Mouse (Mus musculus) spleen, adult 2 months (tissue): ENCODE measurements around the gene Enah. TPM values are rescaled to one million over a fixed set of nuclear protein-coding genes. Genes with fewer than 3 reads are reported as not detected.

Experiments
- DNase-seq, 2 experiments: peaks; one replicate each; pipeline versions ENCODE4 v3.0.0 to v3.0.0-alpha.2; 2012 to 2021; ENCODE audit warnings: low spot score in 2 of 2, low read depth in 1 of 2
- H3K27ac ChIP-seq: fragments of 200-500 bp; 2 replicates; pipeline ENCODE4 v1.5.1; 2012; ENCODE audit warnings: low read length, inconsistent platforms; ENCODE audit not compliant: insufficient read depth
- H3K27me3 ChIP-seq: fragments of 200-500 bp; 2 replicates; pipeline ENCODE4 v1.6.1; 2012; ENCODE audit warnings: mild to moderate bottlenecking, moderate library complexity, low read length, inconsistent platforms; ENCODE audit not compliant: control insufficient read depth, insufficient read depth
- H3K36me3 ChIP-seq: fragments of 200-500 bp; 2 replicates; pipeline ENCODE4 v1.6.1; 2012; ENCODE audit warnings: mild to moderate bottlenecking, low read length, inconsistent platforms; ENCODE audit not compliant: control insufficient read depth, insufficient read depth
- H3K4me1 ChIP-seq: fragments of 200-500 bp; 2 replicates; pipeline ENCODE4 v1.6.1; 2011; ENCODE audit warnings: inconsistent platforms; ENCODE audit not compliant: control insufficient read depth, insufficient read depth, insufficient read length
- H3K4me3 ChIP-seq: fragments of 200-500 bp; 2 replicates; pipeline ENCODE4 v1.5.1; 2011; ENCODE audit warnings: mild to moderate bottlenecking, inconsistent platforms; ENCODE audit not compliant: insufficient read depth, insufficient read length; ENCODE audit errors: extremely low read depth
- CTCF ChIP-seq: fragments of 200-500 bp; IDR thresholded peaks from 2 replicates; pipeline ENCODE4 v1.5.1; 2011; ENCODE audit warnings: mild to moderate bottlenecking, inconsistent platforms; ENCODE audit not compliant: insufficient read depth, insufficient read length, insufficient replicate concordance; ENCODE audit errors: extremely low read depth
- POLR2A ChIP-seq: fragments of 200-500 bp; IDR thresholded peaks from 2 replicates; pipeline ENCODE4 v1.6.1; 2011; ENCODE audit warnings: low read depth, low read length, inconsistent platforms
- WGBS: fragments of 180-500 bp; shearing (Covaris S2); methylation state at CpG from one replicate; pipeline ENCODE4 v1.1.7; 2018; 5-methylcytosine and 5-hydroxymethylcytosine counted together
- polyA plus RNA-seq: library from polyadenylated mRNA; depleted of rRNA; stranded (reverse); fragments of >200 nt; gene quantifications from 2 replicates; pipeline ENCODE4 v1.2.3, GENCODE M21; 2012

The Enah gene
- polyA plus RNA-seq, 1 experiment, result 1.5 TPM

DNA sequence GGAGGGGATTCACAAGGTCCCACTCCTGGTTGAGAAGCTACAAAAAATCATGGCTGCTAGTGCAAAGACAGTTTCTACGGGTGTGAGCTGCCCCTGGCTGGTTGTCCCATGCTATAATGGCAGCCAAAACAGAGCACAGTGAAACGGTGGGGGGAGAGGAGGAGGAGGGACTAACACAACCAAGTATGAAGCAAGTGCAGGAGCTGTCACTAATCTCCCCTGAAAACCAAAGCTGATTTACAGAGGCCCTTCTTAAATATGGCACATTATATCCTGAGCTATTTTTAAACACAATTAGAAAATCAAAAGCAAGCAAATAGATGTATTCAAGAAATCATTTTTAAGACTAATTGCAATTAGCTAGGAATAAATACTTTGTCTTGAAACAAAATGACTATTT, 32.6 kb downstream of the Enah start:
- 66% methylated on average over 2 of the region's 2 CpGs for WGBS
- Histone ChIP-seq H3K4me1 (no peaks in the 10 kb centered on the region), H3K27me3 (no peaks in the 10 kb centered on the region), H3K4me3 (no peak overlapping the region), H3K27ac (no peak overlapping the region), H3K36me3 (no peaks in the 10 kb centered on the region)
- no peak for TF ChIP-seq CTCF
- no peak for TF ChIP-seq POLR2A
- no peak for DNase-seq

DNA sequence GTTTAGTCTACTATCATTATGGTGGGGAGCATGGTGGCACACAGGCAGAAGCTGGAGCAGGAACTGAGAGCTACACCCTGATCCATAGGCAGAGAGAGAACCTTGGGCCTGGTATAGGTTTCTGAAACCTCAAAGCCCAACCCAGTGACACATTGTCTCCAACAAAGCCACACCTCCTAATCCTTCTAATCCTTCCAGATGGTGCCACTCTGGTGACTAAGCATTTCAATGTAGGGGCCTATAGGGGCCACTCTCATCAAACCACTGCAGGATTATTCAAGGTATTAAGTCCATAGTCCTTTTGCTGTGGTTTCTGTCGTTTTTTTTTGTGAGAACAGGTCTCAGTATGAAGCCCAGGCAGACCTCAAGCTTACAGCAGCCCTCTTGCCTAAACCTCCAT, 33.9 kb downstream of the Enah start:
- no peaks in the 10 kb centered on the region for H3K4me1 ChIP-seq
- no peak overlapping the region for H3K27ac ChIP-seq
- DNase-seq, result no peak
- no peaks in the 10 kb centered on the region for H3K36me3 ChIP-seq
- no peaks in the 10 kb centered on the region for H3K27me3 ChIP-seq
- WGBS, result 55% methylated on average over 1 of the region's 1 CpGs
- H3K4me3 ChIP-seq, result no peak overlapping the region
- TF ChIP-seq POLR2A (no peak), CTCF (no peak)

DNA sequence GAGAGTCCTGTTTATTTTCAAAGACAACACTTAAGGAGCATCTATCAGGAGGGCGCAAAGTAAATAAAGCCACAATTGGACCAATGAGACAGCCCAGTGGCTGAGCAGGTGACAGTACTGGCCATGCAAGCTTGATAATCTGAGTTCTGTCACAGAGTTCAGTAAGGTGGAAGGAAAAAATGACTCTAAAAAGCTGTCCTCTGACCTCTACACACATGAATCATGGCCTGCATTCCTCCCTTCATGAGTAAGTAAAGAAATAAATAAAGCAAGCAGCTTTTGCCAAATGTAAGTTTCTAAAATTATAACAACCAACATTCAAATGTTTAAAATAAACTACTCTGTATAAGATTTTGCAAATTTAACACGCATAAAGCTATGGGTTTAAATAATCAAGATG, 35.0 kb downstream of the Enah start:
- Histone ChIP-seq H3K36me3 (no peaks in the 10 kb centered on the region), H3K27ac (no peak overlapping the region), H3K4me1 (no peaks in the 10 kb centered on the region), H3K4me3 (no peak overlapping the region), H3K27me3 (no peaks in the 10 kb centered on the region)
- TF ChIP-seq CTCF, result no peak
- no peak for TF ChIP-seq POLR2A
- DNase-seq, result no peak
- WGBS, result 97% methylated on average over 2 of the region's 2 CpGs

GRCm38 (mm10) chr1:181980017-181980719, 39.6 kb downstream of the Enah start:
- Histone ChIP-seq H3K27me3 (no peaks in the 10 kb centered on the region), H3K36me3 (no peaks in the 10 kb centered on the region), H3K4me3 (no peak overlapping the region), H3K4me1 (no peaks in the 10 kb centered on the region), H3K27ac (no peak overlapping the region)
- no peak for DNase-seq
- 94% methylated on average over 14 of the region's 14 CpGs for WGBS
- TF ChIP-seq CTCF (no peak), POLR2A (no peak)

- no peak for TF ChIP-seq POLR2A
- WGBS, result 73% methylated on average over 3 of the region's 3 CpGs
- DNase-seq, result no peak
Measured at GRCm38 (mm10) chr1:181975510-181975909, 44.3 kb downstream of the Enah start.

GRCm38 (mm10) chr1:181974897-181975296, 44.9 kb downstream of the Enah start:
- no peaks in the 10 kb centered on the region for H3K36me3 ChIP-seq
- no peak for DNase-seq
- H3K27ac ChIP-seq, result no peak overlapping the region
- no peaks in the 10 kb centered on the region for H3K4me1 ChIP-seq
- no peak overlapping the region for H3K4me3 ChIP-seq
- no peaks in the 10 kb centered on the region for H3K27me3 ChIP-seq
- TF ChIP-seq POLR2A, result no peak
- TF ChIP-seq CTCF, result no peak

More at GRCm38 (mm10) chr1:181975510-181975909, 44.3 kb downstream of the Enah start:
- Histone ChIP-seq H3K36me3 (no peaks in the 10 kb centered on the region), H3K27ac (no peak overlapping the region), H3K4me1 (no peaks in the 10 kb centered on the region), H3K27me3 (no peaks in the 10 kb centered on the region), H3K4me3 (no peak overlapping the region)

GRCm38 (mm10) chr1:181965277-181965676, 54.5 kb downstream of the Enah start:
- Histone ChIP-seq H3K36me3 (no peaks in the 10 kb centered on the region), H3K4me3 (no peak overlapping the region), H3K27me3 (no peaks in the 10 kb centered on the region), H3K27ac (no peak overlapping the region), H3K4me1 (no peaks in the 10 kb centered on the region)
- no peak for DNase-seq
- 90% methylated on average over 1 of the region's 1 CpGs for WGBS
- no peak for TF ChIP-seq CTCF
- TF ChIP-seq POLR2A, result no peak
